ENCODE assay signal across 8 mouse cellular contexts in genomic region chr19:37348952-37349351, GRCm38 (mm10).
"Had no signal": no experiment of that assay in that cellular context is flagged by ENCODE, and none has a peak within 500 bp of the region (broad histone marks: within the 10 kb centered on the region; RNA-seq: fewer than 3 reads in every experiment).

No protein-coding gene starts in this region.

- H3K9me3 ChIP-seq: limb, embryonic 12.5 days; midbrain, embryonic 13.5 days had no signal

- H3K27me3 ChIP-seq: limb, embryonic 12.5 days; midbrain, embryonic 13.5 days had no signal

- H3K4me2 ChIP-seq: limb, embryonic 12.5 days; liver, embryonic 11.5 days; midbrain, embryonic 13.5 days had no signal

- H3K4me3 ChIP-seq: layer of hippocampus, adult 2 months; limb, embryonic 12.5 days; midbrain, embryonic 13.5 days had no signal

- H3K9ac ChIP-seq: limb, embryonic 12.5 days; midbrain, embryonic 13.5 days had no signal

- H3K27ac ChIP-seq: layer of hippocampus, adult 2 months; limb, embryonic 12.5 days; midbrain, embryonic 13.5 days had no signal

- H3K4me1 ChIP-seq: limb, embryonic 12.5 days; midbrain, embryonic 13.5 days had no signal

- DNase-seq: kidney, postnatal 10 days; kidney, postnatal 4 days; right cerebral cortex, postnatal 14 days; thymus, postnatal 36 days had no signal

- ATAC-seq: midbrain, embryonic 13.5 days had no signal
